Mouse (Mus musculus): ENCODE data around the gene Osgep. TPM values are rescaled to one million over a fixed set of nuclear protein-coding genes. Genes with fewer than 3 reads are reported as not detected.

The Osgep gene
- polyA plus RNA-seq, 1 experiment from 2014 or later = 201 TPM

DNA sequence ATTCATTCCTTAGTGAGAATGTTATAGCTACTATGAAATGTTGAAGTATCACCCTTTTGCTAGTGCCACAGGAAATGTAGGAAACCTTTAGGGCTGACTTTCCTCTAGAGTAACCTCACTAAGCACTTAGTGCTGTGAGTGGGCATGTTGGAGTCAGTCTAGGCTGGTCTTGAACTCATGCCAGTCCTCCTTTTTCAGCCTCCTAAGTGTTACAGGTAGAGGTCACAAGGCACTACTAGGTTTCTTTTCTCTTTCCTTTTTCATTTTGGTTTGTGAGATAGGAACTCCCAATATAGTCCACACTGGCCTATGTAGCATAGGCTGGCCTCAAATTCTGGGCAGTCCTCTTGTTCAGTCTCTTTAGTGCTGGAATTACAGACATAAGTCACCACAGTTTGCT, 29.3 kb downstream of the Osgep start:
- peaks cover 13% of the 10 kb centered on the region for H3K4me1 ChIP-seq
- no peak for DNase-seq (ENCODE audit: low spot score)
- H3K27me3 ChIP-seq (ENCODE audit: low read depth, poor library complexity, severe bottlenecking) = peaks cover 32% of the 10 kb centered on the region
- H3K9me3 ChIP-seq (replicated peaks) = no peaks in the 10 kb centered on the region
- no peaks in the 10 kb centered on the region for H3K36me3 ChIP-seq
- no peak overlapping the region for H3K4me3 ChIP-seq
- H3K27ac ChIP-seq = no peak overlapping the region

- Histone ChIP-seq H3K36me3 (no peaks in the 10 kb centered on the region), H3K27ac (no peak overlapping the region), H3K4me1 (peaks cover 13% of the 10 kb centered on the region), H3K9me3 (replicated peaks) (no peaks in the 10 kb centered on the region), H3K4me3 (no peak overlapping the region), H3K27me3 (ENCODE audit: low read depth, poor library complexity, severe bottlenecking) (peaks cover 29% of the 10 kb centered on the region)
- DNase-seq (ENCODE audit: low spot score) = no peak
- 89% methylated on average over 22 of the region's 22 CpGs for WGBS
These were observed 31.9 kb downstream of the Osgep start for GRCm38 (mm10) chr14:50892541-50893459.

- H3K4me3 ChIP-seq = no peak overlapping the region
- no peak overlapping the region for H3K27ac ChIP-seq
- H3K36me3 ChIP-seq = no peaks in the 10 kb centered on the region
- no peak for DNase-seq (ENCODE audit: low spot score)
- H3K4me1 ChIP-seq = peaks cover 12% of the 10 kb centered on the region
- no peaks in the 10 kb centered on the region for H3K9me3 ChIP-seq (replicated peaks)
- peaks cover 22% of the 10 kb centered on the region for H3K27me3 ChIP-seq (ENCODE audit: low read depth, poor library complexity, severe bottlenecking)
- 88% methylated on average over 7 of the region's 7 CpGs for WGBS
These were observed 32.6 kb downstream of the Osgep start for GRCm38 (mm10) chr14:50892091-50892490.

DNA sequence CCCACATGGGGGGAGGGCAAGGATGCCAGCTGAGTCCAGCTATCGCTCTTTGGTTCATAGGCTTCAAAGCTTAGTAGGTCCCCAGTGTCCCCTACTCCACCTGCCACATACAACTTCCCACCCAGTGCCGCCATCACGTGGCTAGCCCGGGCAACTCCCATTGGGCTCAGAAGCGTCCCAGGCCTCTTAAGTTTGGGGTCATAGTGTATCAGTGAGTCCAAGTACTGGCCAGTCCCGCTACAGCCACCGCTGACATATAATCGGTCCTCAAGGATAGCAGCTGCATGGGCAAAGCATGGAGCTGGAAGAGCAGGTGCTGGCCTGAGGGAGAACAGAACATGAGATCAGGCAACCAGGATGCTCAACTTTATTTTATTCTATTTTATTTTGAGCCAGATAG, 33.1 kb downstream of the Osgep start:
- no peaks in the 10 kb centered on the region for H3K9me3 ChIP-seq (replicated peaks)
- peaks cover 17% of the 10 kb centered on the region for H3K27me3 ChIP-seq (ENCODE audit: low read depth, poor library complexity, severe bottlenecking)
- H3K27ac ChIP-seq = no peak overlapping the region
- no peak overlapping the region for H3K4me3 ChIP-seq
- WGBS = 94% methylated on average over 8 of the region's 8 CpGs
- H3K4me1 ChIP-seq = peaks cover 7% of the 10 kb centered on the region
- no peaks in the 10 kb centered on the region for H3K36me3 ChIP-seq
- DNase-seq (ENCODE audit: low spot score) = no peak

DNA sequence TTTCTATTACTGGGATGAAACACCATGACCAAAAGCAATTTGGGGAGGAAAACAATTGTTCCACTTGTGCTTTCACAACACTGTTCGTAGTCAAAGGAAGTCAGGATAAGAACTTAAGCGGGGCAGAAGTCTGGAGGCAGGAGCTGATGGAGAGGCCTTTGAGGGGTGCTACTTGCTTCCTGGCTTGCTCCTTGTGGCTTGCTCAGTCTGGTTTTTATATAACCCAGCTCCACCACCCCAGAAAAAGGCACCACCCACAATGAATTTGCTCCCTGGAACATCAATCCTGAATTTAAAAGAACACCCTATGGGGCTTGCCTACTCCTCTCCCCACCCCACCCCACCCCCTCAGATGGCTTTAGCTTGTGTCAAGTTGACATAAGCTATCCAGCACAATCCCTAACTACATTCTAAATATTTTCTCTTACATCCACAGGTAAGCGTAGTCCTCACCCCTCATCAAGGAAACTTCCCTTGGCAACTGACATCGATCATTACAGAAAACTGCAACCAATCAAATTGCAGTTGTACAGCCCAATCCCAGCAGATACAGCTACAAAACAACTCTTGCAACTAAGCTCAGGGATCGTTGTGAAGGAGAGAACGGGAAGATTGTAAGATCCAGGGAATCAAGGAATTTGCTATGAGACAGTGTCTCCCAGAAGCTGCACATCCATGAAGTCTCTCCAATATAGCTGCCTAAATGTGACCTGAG, 48.3 kb downstream of the Osgep start:
- DNase-seq (ENCODE audit: low spot score) = no peak

GRCm38 (mm10) chr14:50875591-50876230, 49.0 kb downstream of the Osgep start:
- WGBS = 81% methylated on average over 6 of the region's 6 CpGs
- no peaks in the 10 kb centered on the region for H3K36me3 ChIP-seq

More for the DNA sequence above, 48.3 kb downstream of the Osgep start:
- Histone ChIP-seq H3K27me3 (ENCODE audit: low read depth, poor library complexity, severe bottlenecking) (no peaks in the 10 kb centered on the region), H3K36me3 (no peaks in the 10 kb centered on the region), H3K4me3 (no peak overlapping the region), H3K4me1 (no peaks in the 10 kb centered on the region), H3K9me3 (replicated peaks) (no peaks in the 10 kb centered on the region), H3K27ac (no peak overlapping the region)
- WGBS = 88% methylated on average over 6 of the region's 6 CpGs

DNA sequence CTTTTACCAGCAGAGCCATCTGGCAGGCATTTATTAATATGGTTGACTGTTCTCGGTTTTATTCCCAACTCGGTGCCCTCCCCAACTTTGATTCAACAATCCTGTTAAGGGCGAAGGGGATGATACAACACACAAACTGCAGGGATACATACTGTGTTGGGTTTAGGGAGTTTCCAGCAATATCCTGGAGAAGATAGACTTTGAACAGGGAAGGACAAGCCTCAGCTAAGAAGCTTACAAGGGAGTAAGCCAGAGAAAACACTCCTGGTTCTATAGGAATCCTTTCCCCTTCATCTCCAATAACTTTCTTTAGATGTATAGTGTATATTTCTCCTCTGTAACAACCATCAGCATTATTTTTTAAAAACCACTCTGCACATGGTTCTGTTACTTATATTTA, 49.5 kb downstream of the Osgep start:
- DNase-seq (ENCODE audit: low spot score) = no peak
- 92% methylated on average over 3 of the region's 3 CpGs for WGBS
- Histone ChIP-seq H3K9me3 (replicated peaks) (no peaks in the 10 kb centered on the region), H3K36me3 (no peaks in the 10 kb centered on the region), H3K27ac (no peak overlapping the region), H3K27me3 (ENCODE audit: low read depth, poor library complexity, severe bottlenecking) (no peaks in the 10 kb centered on the region), H3K4me3 (no peak overlapping the region), H3K4me1 (peaks cover 7% of the 10 kb centered on the region; the same call in 1 of the 2 replicates)

More at GRCm38 (mm10) chr14:50875591-50876230, 49.0 kb downstream of the Osgep start:
- H3K27me3 ChIP-seq (ENCODE audit: low read depth, poor library complexity, severe bottlenecking) = no peaks in the 10 kb centered on the region
- no peaks in the 10 kb centered on the region for H3K9me3 ChIP-seq (replicated peaks)
- 0 out of 2 replicates have a peak, but pooled peaks cover 2% of the 10 kb centered on the region for H3K4me1 ChIP-seq
- no peak overlapping the region for H3K27ac ChIP-seq
- no peak overlapping the region for H3K4me3 ChIP-seq
- DNase-seq (ENCODE audit: low spot score) = no peak

DNA sequence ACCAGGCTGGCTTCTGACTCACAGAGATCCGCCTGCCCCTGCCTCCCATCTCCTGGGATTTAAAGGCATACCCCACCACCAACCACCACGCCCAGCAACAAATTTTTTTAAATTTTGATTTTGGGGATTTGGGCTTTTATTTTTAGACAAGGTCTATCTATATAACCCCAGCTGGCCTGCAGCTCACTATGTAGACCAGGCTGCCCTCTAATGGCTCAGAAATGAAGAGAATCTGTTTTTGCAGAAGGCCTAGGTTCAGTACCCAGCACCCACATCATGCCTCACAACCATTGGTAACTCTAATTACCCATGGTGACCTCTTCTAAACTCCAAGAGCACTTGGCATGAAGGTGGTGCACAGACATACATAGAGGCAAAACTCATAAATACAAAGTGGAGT, 53.4 kb downstream of the Osgep start:
- Histone ChIP-seq H3K4me3 (no peak overlapping the region), H3K9me3 (replicated peaks) (no peaks in the 10 kb centered on the region), H3K4me1 (peaks cover 10% of the 10 kb centered on the region; the same call in 1 of the 2 replicates), H3K27me3 (ENCODE audit: low read depth, poor library complexity, severe bottlenecking) (no peaks in the 10 kb centered on the region), H3K36me3 (no peaks in the 10 kb centered on the region), H3K27ac (no peak overlapping the region)
- DNase-seq (ENCODE audit: low spot score) = no peak
- 85% methylated on average over 2 of the region's 2 CpGs for WGBS

- H3K9me3 ChIP-seq (replicated peaks) = no peaks in the 10 kb centered on the region
- 18% methylated on average over 5 of the region's 5 CpGs for WGBS
- peak overlapping the region; percentile 88 for H3K27ac ChIP-seq
- no peaks in the 10 kb centered on the region for H3K27me3 ChIP-seq (ENCODE audit: low read depth, poor library complexity, severe bottlenecking)
- no peaks in the 10 kb centered on the region for H3K36me3 ChIP-seq
- peak overlapping the region; percentile 67 for H3K4me3 ChIP-seq
- H3K4me1 ChIP-seq = peaks cover 10% of the 10 kb centered on the region; the same call in 1 of the 2 replicates
- peak; percentile 49 for DNase-seq (ENCODE audit: low spot score)
These were observed 53.9 kb downstream of the Osgep start for GRCm38 (mm10) chr14:50870805-50871143.

DNA sequence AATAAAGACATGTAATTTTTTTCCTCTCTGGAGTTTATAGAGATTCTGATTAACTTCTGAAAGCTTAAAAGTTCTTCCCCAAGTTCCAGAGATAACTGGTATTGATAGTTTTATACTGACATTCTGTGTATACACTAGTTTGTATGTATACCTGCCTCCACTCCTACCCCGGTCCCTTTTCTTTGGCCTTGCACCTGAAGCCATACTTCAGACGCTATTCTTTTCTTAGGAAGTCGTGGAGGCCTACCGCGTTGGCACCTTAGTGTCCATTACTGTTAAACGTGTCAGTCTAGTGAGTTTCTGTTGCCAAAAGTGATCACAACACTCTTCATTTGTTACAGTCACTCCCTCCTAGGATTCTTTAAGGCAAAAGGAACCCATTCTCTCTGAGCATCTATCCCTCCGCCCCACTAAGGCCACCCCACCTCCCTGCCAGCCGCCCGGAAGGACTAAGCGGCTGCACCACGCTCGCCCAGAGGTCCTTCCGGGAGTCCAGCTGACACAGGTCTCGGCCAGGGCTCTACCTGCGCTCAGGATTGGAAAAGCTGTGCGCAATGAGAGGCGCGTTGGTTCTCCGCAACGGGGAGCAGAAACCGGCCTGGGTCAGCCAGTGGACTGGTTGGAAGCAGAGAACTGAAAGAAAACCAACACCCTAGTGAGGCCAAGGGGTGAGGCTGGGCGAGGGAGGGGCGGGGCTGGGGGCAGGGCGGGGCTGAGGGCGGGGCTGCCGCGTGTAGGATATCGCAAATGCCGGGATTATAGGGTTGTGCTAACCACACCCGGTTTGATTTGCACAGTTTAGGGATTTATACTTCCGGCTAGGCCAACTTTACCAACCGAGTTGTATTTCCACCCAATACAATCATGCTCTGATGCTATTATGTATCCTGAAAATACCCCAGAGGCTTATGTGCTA, 54.5 kb downstream of the Osgep start, which contains the start of gene Tep1:
Tep1 (minus strand) TSS at position 672 of the 916 bp plus-strand sequence.
- DNase-seq (ENCODE audit: low spot score) = peak; percentile 85
- no peaks in the 10 kb centered on the region for H3K27me3 ChIP-seq (ENCODE audit: low read depth, poor library complexity, severe bottlenecking)
- H3K36me3 ChIP-seq = no peaks in the 10 kb centered on the region
- peak within 1 kb of the TSS; percentile 88 for H3K27ac ChIP-seq
- 6% methylated on average over 32 of the region's 32 CpGs for WGBS
- H3K9me3 ChIP-seq (replicated peaks) = no peaks in the 10 kb centered on the region
- peak within 1 kb of the TSS; percentile 67 for H3K4me3 ChIP-seq
- H3K4me1 ChIP-seq = peaks cover 10% of the 10 kb centered on the region; the same call in 1 of the 2 replicates

GRCm38 (mm10) chr14:50868656-50869055, 56.0 kb downstream of the Osgep start:
- Histone ChIP-seq H3K27me3 (ENCODE audit: low read depth, poor library complexity, severe bottlenecking) (no peaks in the 10 kb centered on the region), H3K4me3 (no peak overlapping the region), H3K27ac (no peak overlapping the region), H3K9me3 (replicated peaks) (no peaks in the 10 kb centered on the region), H3K36me3 (no peaks in the 10 kb centered on the region), H3K4me1 (peaks cover 10% of the 10 kb centered on the region; the same call in 1 of the 2 replicates)
- 93% methylated on average over 5 of the region's 5 CpGs for WGBS
- no peak for DNase-seq (ENCODE audit: low spot score)

- DNase-seq (ENCODE audit: low spot score) = no peak
- whole genome bisulfite sequencing = 78% methylated on average over 4 of the region's 4 CpGs
- Histone ChIP-seq H3K36me3 (peaks cover 3% of the 10 kb centered on the region; the same call in 1 of the 2 replicates), H3K4me3 (no peak overlapping the region), H3K4me1 (peaks cover 10% of the 10 kb centered on the region; the same call in 1 of the 2 replicates), H3K9me3 (replicated peaks) (no peaks in the 10 kb centered on the region), H3K27me3 (ENCODE audit: low read depth, poor library complexity, severe bottlenecking) (no peaks in the 10 kb centered on the region), H3K27ac (no peak overlapping the region)
These were observed 56.5 kb downstream of the Osgep start for GRCm38 (mm10) chr14:50868211-50868610.

Data from limb, embryonic 10.5 days (tissue).